ENCODE assay signal across 27 mouse cellular contexts in genomic region chr13:41872686-41873085, GRCm38 (mm10). TPM values are rescaled to one million over a fixed set of nuclear protein-coding genes. Genes with fewer than 3 reads are reported as not detected.
DNase-seq lines count a peak whose midpoint lies in the region; ATAC-seq and TF ChIP-seq lines count a peak whose summit lies in the region.
"Had no signal": no experiment of that assay in that cellular context is flagged by ENCODE, and none has a peak within 500 bp of the region (broad histone marks: within the 10 kb centered on the region; RNA-seq: fewer than 3 reads in every experiment).

No protein-coding gene starts in this region.

- no peak overlapping the region for H3K9ac ChIP-seq in kidney, embryonic 15.5 days
- H3K9ac ChIP-seq in lung, embryonic 16.5 days (ENCODE audit: low read length) = no peak overlapping the region
- no peak overlapping the region for H3K9ac ChIP-seq in limb, embryonic 14.5 days (ENCODE audit: low read depth, low read length, severe bottlenecking)
- H3K9ac ChIP-seq: hindbrain, embryonic 14.5 days; limb, embryonic 15.5 days; liver, embryonic 14.5 days; neural tube, embryonic 13.5 days had no signal

- H3K36me3 ChIP-seq in kidney, embryonic 15.5 days = no peaks in the 10 kb centered on the region
- no peaks in the 10 kb centered on the region for H3K36me3 ChIP-seq in lung, embryonic 16.5 days (ENCODE audit: control insufficient read depth, insufficient read depth, low read length)
- H3K36me3 ChIP-seq in limb, embryonic 14.5 days (ENCODE audit: control insufficient read depth, insufficient read depth, low read length) = no peaks in the 10 kb centered on the region
- H3K36me3 ChIP-seq: forebrain, embryonic 10.5 days; heart, embryonic 13.5 days; limb, embryonic 15.5 days; midbrain, embryonic 10.5 days; neural tube, embryonic 13.5 days had no signal

- H3K4me1 ChIP-seq in kidney, embryonic 15.5 days = peaks cover 12% of the 10 kb centered on the region
- peaks cover 8% of the 10 kb centered on the region; the same call in 1 of the 2 replicates for H3K4me1 ChIP-seq in lung, embryonic 16.5 days (replicated peaks; ENCODE audit: control insufficient read depth, insufficient read depth, low read length)
- H3K4me1 ChIP-seq in lung, adult 2 months (ENCODE audit: control insufficient read depth, insufficient read depth, low read length) = peaks cover 6% of the 10 kb centered on the region; the same call in 1 of the 2 replicates
- H3K4me1 ChIP-seq in limb, embryonic 14.5 days (ENCODE audit: control insufficient read depth, insufficient read depth, low read length) = peaks cover 9% of the 10 kb centered on the region

- H3K27ac ChIP-seq in kidney, embryonic 15.5 days = peak overlapping the region; percentile 30; the same call in 1 of the 2 replicates
- no peak overlapping the region; the same call in 1 of the 2 replicates for H3K27ac ChIP-seq in lung, embryonic 16.5 days (ENCODE audit: low read length)
- H3K27ac ChIP-seq in limb, embryonic 14.5 days (replicated peaks; ENCODE audit: low read depth, low read length) = no peak overlapping the region
- H3K27ac ChIP-seq: forebrain, embryonic 10.5 days; heart, embryonic 13.5 days; hindbrain, embryonic 14.5 days; limb, embryonic 15.5 days; liver, embryonic 14.5 days; midbrain, embryonic 10.5 days; neural tube, embryonic 13.5 days had no signal

- no peak overlapping the region for H3K4me3 ChIP-seq in kidney, embryonic 15.5 days (replicated peaks)
- H3K4me3 ChIP-seq in lung, embryonic 16.5 days (ENCODE audit: low read length) = no peak overlapping the region
- no peak overlapping the region for H3K4me3 ChIP-seq in lung, adult 2 months (replicated peaks; ENCODE audit: extremely low read depth, low read depth, low read length)
- H3K4me3 ChIP-seq in limb, embryonic 14.5 days (replicated peaks; ENCODE audit: low read length) = no peak overlapping the region
- H3K4me3 ChIP-seq: forebrain, embryonic 10.5 days; heart, embryonic 13.5 days; limb, embryonic 15.5 days; midbrain, embryonic 10.5 days; myocyte; neural tube, embryonic 13.5 days had no signal

- H3K4me2 ChIP-seq in kidney, embryonic 15.5 days = no peak overlapping the region
- peak overlapping the region; percentile 26 for H3K4me2 ChIP-seq in lung, embryonic 16.5 days (ENCODE audit: low read depth, low read length)
- H3K4me2 ChIP-seq in limb, embryonic 14.5 days (replicated peaks; ENCODE audit: low read depth, low read length, severe bottlenecking) = peak overlapping the region; percentile 34; the same call in 1 of the 2 replicates
- H3K4me2 ChIP-seq: heart, embryonic 13.5 days; hindbrain, embryonic 14.5 days; neural tube, embryonic 13.5 days had no signal

- WGBS in kidney, embryonic 15.5 days = 47% methylated on average over 7 of the region's 7 CpGs
- 52% methylated on average over 7 of the region's 7 CpGs for WGBS in lung, embryonic 16.5 days
- WGBS in lung, adult 2 months = 58% methylated on average over 7 of the region's 7 CpGs
- 51% methylated on average over 7 of the region's 7 CpGs for WGBS in limb, embryonic 14.5 days

- no peaks in the 10 kb centered on the region for H3K27me3 ChIP-seq in kidney, embryonic 15.5 days
- H3K27me3 ChIP-seq in lung, embryonic 16.5 days (ENCODE audit: control insufficient read depth, insufficient read depth, low read depth, low read length) = no peaks in the 10 kb centered on the region
- no peaks in the 10 kb centered on the region for H3K27me3 ChIP-seq in limb, embryonic 14.5 days (ENCODE audit: control insufficient read depth, insufficient read depth, low read length)
- H3K27me3 ChIP-seq: heart, embryonic 13.5 days; limb, embryonic 15.5 days; neural tube, embryonic 13.5 days had no signal

- TF ChIP-seq CTCF in lung, adult 2 months (IDR thresholded peaks at IDR 0.05; ENCODE audit: insufficient read depth, low read length) = no peak

- TF ChIP-seq POLR2A in lung, adult 2 months (IDR thresholded peaks at IDR 0.05; ENCODE audit: borderline replicate concordance, extremely low read depth, low read depth, low read length) = no peak
- TF ChIP-seq POLR2A in limb, embryonic 14.5 days (IDR thresholded peaks at IDR 0.05; ENCODE audit: borderline replicate concordance, extremely low read depth, insufficient read depth, insufficient read length) = no peak

- intact Hi-C loops in gastrocnemius, postnatal 14 days (cut with DNase I; ENCODE audit: low total_unique reads) = no loop called here

- no peak for ATAC-seq in kidney, embryonic 15.5 days (replicated peaks; ENCODE audit: low FRiP score)
- peak; percentile 61; the same call in 1 of the 2 replicates for ATAC-seq in lung, embryonic 16.5 days (ENCODE audit: low read depth)
- no peak for ATAC-seq in limb, embryonic 14.5 days (ENCODE audit: low FRiP score, low read depth)
- ATAC-seq: CD4-positive, CD25-positive, alpha-beta regulatory T cell, adult 4 months; forebrain, embryonic 16.5 days; inflammation-experienced regulatory T-cells, adult 6 months; midbrain, embryonic 16.5 days had no signal

- DNase-seq in gastrocnemius, postnatal 14 days = peak; percentile 4
- no peak for DNase-seq in gastrocnemius, adult 8-10 months (ENCODE audit: low spot score in 2 of 2)
- no peak for DNase-seq in kidney, postnatal 10 days
- DNase-seq in lung, adult 2 months = no peak
- DNase-seq in limb, embryonic 14.5 days (ENCODE audit: low spot score) = no peak
- DNase-seq: adrenal gland, postnatal 14 days; cerebellum, adult 8-10 months; cerebellum, postnatal 36 days; heart, postnatal 4 days; retina, postnatal 1 day; right cerebral cortex, postnatal 25 days; spleen, adult 18-20 months had no signal

- no peaks in the 10 kb centered on the region for H3K9me3 ChIP-seq in kidney, embryonic 15.5 days (replicated peaks)
- no peaks in the 10 kb centered on the region for H3K9me3 ChIP-seq in lung, embryonic 16.5 days (ENCODE audit: control insufficient read depth, low read length)
- H3K9me3 ChIP-seq in limb, embryonic 14.5 days (ENCODE audit: control insufficient read depth, low read length) = no peaks in the 10 kb centered on the region
- H3K9me3 ChIP-seq: forebrain, embryonic 10.5 days; heart, embryonic 13.5 days; limb, embryonic 15.5 days; midbrain, embryonic 10.5 days; neural tube, embryonic 13.5 days had no signal

RNA-seq across cellular contexts. Expression of gene Adtrp, which starts 25.2 kb away (rescaled TPM):
- total RNA-seq in gastrocnemius, postnatal 14 days (2021) = under 1 TPM; 0.35 to 0.59 TPM
- total RNA-seq in gastrocnemius, adult 8-10 months (2022) = under 1 TPM in 1 of 4 experiments, not detected in 3; 0.46 TPM
- 0.22 and 0.66 TPM in 2 replicates for polyA plus RNA-seq in kidney, embryonic 15.5 days (2015; fragmentation: Nextera tagmentation; extraction: Ambion mirVana)
- polyA plus RNA-seq in lung, embryonic 16.5 days (2015; fragmentation: Nextera tagmentation; extraction: Ambion mirVana) = 0.39 TPM in 1 of 2 replicates, not detected in the other
- 1.6 and 4.3 TPM in 2 replicates for polyA plus RNA-seq in lung, adult 2 months (2012; rRNA removed)
- polyA plus RNA-seq in limb, embryonic 14.5 days (2012; rRNA removed) = 3.9 TPM in 2 replicates
- polyA plus RNA-seq in limb, embryonic 14.5 days (2014; fragmentation: Nextera tagmentation; extraction: Ambion mirVana) = 7.1 and 9.3 TPM in 2 replicates
- total RNA-seq: granulocyte monocyte progenitor cell, adult 5-6 weeks had no signal
- polyA plus RNA-seq: forebrain, embryonic 10.5 days; forebrain, embryonic 16.5 days; inflammation-experienced regulatory T-cells, adult 6 months; midbrain, embryonic 10.5 days; midbrain, embryonic 16.5 days; myocyte had no signal
